Mouse (Mus musculus) olfactory bulb, adult 2 months (tissue): ENCODE data around the gene Atf7.

ENCODE experiments used
- CTCF ChIP-seq: fragments of 200-500 bp; IDR thresholded peaks from 2 replicates; pipeline ENCODE4 v1.5.1; 2012; ENCODE audit warnings: low read depth, mild to moderate bottlenecking, low read length, moderate library complexity; ENCODE audit not compliant: insufficient read depth
- POLR2A ChIP-seq: fragments of 200-500 bp; IDR thresholded peaks from 2 replicates; pipeline ENCODE4 v1.6.1; 2012; ENCODE audit warnings: mild to moderate bottlenecking, low read depth, low read length, moderate library complexity; ENCODE audit not compliant: insufficient read depth

DNA sequence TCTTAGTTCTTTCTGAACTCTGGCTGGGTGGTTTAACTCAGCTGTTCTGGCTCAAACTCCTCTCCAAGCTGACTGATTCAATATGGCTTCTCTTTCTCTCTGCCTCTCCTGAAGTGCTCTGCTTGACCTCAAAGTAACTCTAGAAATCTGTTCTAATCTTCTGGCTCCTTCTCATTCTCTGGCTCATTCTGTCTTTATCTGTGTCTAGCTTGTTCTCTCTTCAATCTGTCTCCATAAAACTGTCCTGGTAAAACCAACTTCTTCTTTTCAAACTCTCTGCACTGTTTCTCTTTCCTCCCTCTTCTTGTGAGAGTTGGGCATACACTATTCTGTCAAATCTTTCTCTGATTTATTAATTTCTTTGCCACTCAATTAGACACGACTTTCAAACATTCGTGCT, 57.4 kb downstream of the Atf7 start:
- TF ChIP-seq CTCF = no peak
- no peak for TF ChIP-seq POLR2A
